Mouse (Mus musculus) liver, adult 2 months (tissue): ENCODE measurements around the gene Prkcsh. TPM values are rescaled to one million over a fixed set of nuclear protein-coding genes. Genes with fewer than 3 reads are reported as not detected.

Experiments
- DNase-seq: peaks from one replicate; pipeline ENCODE4 v3.0.0-alpha.2; 2011; ENCODE audit warnings: low read depth, low spot score; ENCODE audit errors: extremely low read depth
- H3K27ac ChIP-seq: fragments of 200-500 bp; replicated peaks from 2 replicates; pipeline ENCODE4 v1.5.1; 2012; ENCODE audit warnings: low read depth, mild to moderate bottlenecking, control low read depth, inconsistent platforms, low read length; ENCODE audit not compliant: insufficient read depth
- H3K27me3 ChIP-seq: fragments of 200-500 bp; 2 replicates; pipeline ENCODE4 v1.6.1; 2012; ENCODE audit warnings: mild to moderate bottlenecking, moderate library complexity, low read length, inconsistent platforms; ENCODE audit not compliant: control insufficient read depth, insufficient read depth
- H3K36me3 ChIP-seq: fragments of 200-500 bp; 2 replicates; pipeline ENCODE4 v1.6.1; 2012; ENCODE audit warnings: low read length, inconsistent platforms; ENCODE audit not compliant: control insufficient read depth, insufficient read depth
- H3K4me1 ChIP-seq: fragments of 200-500 bp; 2 replicates; pipeline ENCODE4 v1.6.1; 2011; ENCODE audit warnings: low read length; ENCODE audit not compliant: control insufficient read depth, insufficient read depth
- H3K4me3 ChIP-seq: fragments of 200-500 bp; 2 replicates; pipeline ENCODE4 v1.5.1; 2011; ENCODE audit warnings: low read depth, mild to moderate bottlenecking, control low read depth, low read length, moderate library complexity; ENCODE audit not compliant: insufficient read depth
- H3K79me2 ChIP-seq: fragments of 200-500 bp; 2 replicates; pipeline ENCODE4 v1.6.1; 2012; ENCODE audit warnings: inconsistent platforms, mild to moderate bottlenecking, low read length, moderate library complexity; ENCODE audit not compliant: control insufficient read depth, insufficient read depth
- H3K9ac ChIP-seq: fragments of 200-500 bp; 2 replicates; pipeline ENCODE4 v1.6.1; 2012; ENCODE audit warnings: low read depth, mild to moderate bottlenecking, control low read depth, inconsistent platforms, low read length
- CTCF ChIP-seq: fragments of 200-500 bp; IDR thresholded peaks from 2 replicates; pipeline ENCODE4 v1.5.1; 2011; ENCODE audit warnings: low read depth, low read length, control low read depth
- POLR2A ChIP-seq: fragments of 200-500 bp; IDR thresholded peaks from 2 replicates; pipeline ENCODE4 v1.6.1; 2011; ENCODE audit warnings: low read length, control low read depth; ENCODE audit not compliant: insufficient read depth; ENCODE audit errors: extremely low read depth
- WGBS: fragments of 180-500 bp; shearing (Covaris S2); methylation state at CpG from one replicate; pipeline ENCODE4 v1.1.7; 2018; 5-methylcytosine and 5-hydroxymethylcytosine counted together
- polyA plus RNA-seq: library from polyadenylated mRNA; depleted of rRNA; stranded (reverse); fragments of >200 nt; gene quantifications from 2 replicates; pipeline ENCODE4 v1.2.3, GENCODE M21; 2012
- total RNA-seq: library from RNA; depleted of rRNA; stranded (reverse); fragments of >200 nt; gene quantifications from 2 replicates; pipeline ENCODE4 v1.2.3, GENCODE M21; 2014

Gene Prkcsh
- total and polyA plus RNA-seq, 2 experiments = 60.0 to 99.3 TPM

GRCm38 (mm10) chr9:21977972-21978371 is 24.6 kb upstream of the Prkcsh start:
- 37% methylated on average over 2 of the region's 2 CpGs for WGBS
- no peaks in the 10 kb centered on the region for H3K4me1 ChIP-seq
- no peaks in the 10 kb centered on the region for H3K79me2 ChIP-seq
- H3K9ac ChIP-seq = no peak overlapping the region
- no peak for DNase-seq
- no peak for TF ChIP-seq POLR2A
- TF ChIP-seq CTCF = peak; percentile 89
- H3K27me3 ChIP-seq = no peaks in the 10 kb centered on the region
- H3K27ac ChIP-seq = no peak overlapping the region
- no peak overlapping the region for H3K4me3 ChIP-seq
- peaks cover 19% of the 10 kb centered on the region for H3K36me3 ChIP-seq

- Histone ChIP-seq H3K79me2 (no peaks in the 10 kb centered on the region), H3K4me3 (no peak overlapping the region), H3K27me3 (no peaks in the 10 kb centered on the region), H3K27ac (no peak overlapping the region), H3K36me3 (peaks cover 14% of the 10 kb centered on the region), H3K9ac (no peak overlapping the region), H3K4me1 (no peaks in the 10 kb centered on the region)
- no peak for TF ChIP-seq POLR2A
- TF ChIP-seq CTCF = no peak
- WGBS = 69% methylated on average over 4 of the region's 4 CpGs
- no peak for DNase-seq
Measured at GRCm38 (mm10) chr9:21978398-21979128, 24.0 kb upstream of the Prkcsh start.

GRCm38 (mm10) chr9:21983911-21984310 is 18.7 kb upstream of the Prkcsh start:
- Histone ChIP-seq H3K27me3 (no peaks in the 10 kb centered on the region), H3K79me2 (peaks cover 5% of the 10 kb centered on the region; the same call in 1 of the 2 replicates), H3K36me3 (peaks cover 8% of the 10 kb centered on the region), H3K4me1 (peaks cover 2% of the 10 kb centered on the region; the same call in 1 of the 2 replicates), H3K27ac (no peak overlapping the region), H3K4me3 (no peak overlapping the region), H3K9ac (no peak overlapping the region)
- no peak for TF ChIP-seq POLR2A
- TF ChIP-seq CTCF = no peak
- 82% methylated on average over 3 of the region's 3 CpGs for WGBS
- DNase-seq = no peak

GRCm38 (mm10) chr9:21987592-21988342 is 14.8 kb upstream of the Prkcsh start:
- Histone ChIP-seq H3K36me3 (peaks cover 2% of the 10 kb centered on the region; the same call in 1 of the 2 replicates), H3K27me3 (no peaks in the 10 kb centered on the region), H3K4me1 (peaks cover 22% of the 10 kb centered on the region), H3K4me3 (no peak overlapping the region), H3K27ac (no peak overlapping the region), H3K9ac (no peak overlapping the region), H3K79me2 (peaks cover 5% of the 10 kb centered on the region; the same call in 1 of the 2 replicates)
- WGBS = 48% methylated on average over 36 of the region's 36 CpGs
- TF ChIP-seq POLR2A (no peak), CTCF (no peak)
- no peak for DNase-seq

- no peak for DNase-seq
- peak overlapping the region; percentile 87 for H3K9ac ChIP-seq
- peak overlapping the region; percentile 77 for H3K4me3 ChIP-seq
- TF ChIP-seq CTCF = peak; percentile 34; the same call in 1 of the 2 replicates
- no peak for TF ChIP-seq POLR2A
- H3K27ac ChIP-seq = peak overlapping the region; percentile 84
- peaks cover 5% of the 10 kb centered on the region; the same call in 1 of the 2 replicates for H3K79me2 ChIP-seq
- no peaks in the 10 kb centered on the region for H3K27me3 ChIP-seq
- 2% methylated on average over 32 of the region's 32 CpGs for WGBS
- H3K36me3 ChIP-seq = peaks cover 2% of the 10 kb centered on the region; the same call in 1 of the 2 replicates
- H3K4me1 ChIP-seq = peaks cover 24% of the 10 kb centered on the region
Measured at GRCm38 (mm10) chr9:21988421-21989101, 14.0 kb upstream of the Prkcsh start.
